Mouse (Mus musculus): ENCODE measurements at regions not wholly inside any gene's neighbourhood (a gene's known extent, or its start where the extent isn't known, plus 50 kb on each side); places are given as distances from the start of the nearest gene placed in this dataset.
A peak's percentile ranks its signal among the peaks of the same experiment; 100 is the strongest.

DNA sequence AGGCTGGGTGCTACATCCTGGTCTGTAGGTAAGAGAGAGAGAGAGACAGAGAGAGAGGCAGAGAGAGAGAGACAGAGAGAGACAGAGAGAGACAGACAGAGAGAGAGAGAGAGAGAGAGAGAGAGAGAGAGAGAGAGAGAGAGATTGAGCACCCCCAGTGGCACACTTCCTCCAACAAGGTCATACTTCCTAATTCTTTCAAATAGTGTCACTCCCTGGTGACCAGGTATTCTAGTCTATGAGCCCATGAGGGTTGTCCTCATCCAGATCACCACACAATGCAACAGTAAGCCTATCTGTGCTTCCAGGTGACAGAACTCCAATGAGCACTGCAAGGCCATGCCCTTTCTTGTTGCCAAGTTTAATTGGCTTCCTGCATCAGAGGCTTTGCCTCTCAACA, 129.0 kb upstream of the Jun start:
- DNase-seq (ENCODE audit: low spot score in 2 of 2): no peak

DNA sequence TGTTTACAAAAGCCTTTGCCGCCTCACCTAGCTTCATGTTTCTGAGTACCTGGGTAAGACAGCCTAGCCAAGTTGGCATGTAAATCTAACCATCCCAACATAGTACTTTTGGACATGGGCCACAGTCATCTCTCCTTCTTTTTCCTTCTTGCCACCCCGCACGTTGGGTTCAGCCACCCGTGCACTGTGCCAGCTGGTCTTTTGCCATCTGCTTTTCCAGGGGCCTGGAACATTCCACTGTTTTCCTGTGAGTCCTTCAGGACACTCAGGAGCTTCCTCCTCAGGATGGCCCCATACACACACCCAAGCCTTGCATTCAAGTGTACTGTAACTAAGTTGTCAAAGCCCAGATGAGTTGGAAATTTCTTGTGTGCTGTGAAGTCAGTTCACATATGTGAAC, 132.2 kb upstream of the Jun start:
- no peak for DNase-seq (ENCODE audit: low spot score in 2 of 2)

DNA sequence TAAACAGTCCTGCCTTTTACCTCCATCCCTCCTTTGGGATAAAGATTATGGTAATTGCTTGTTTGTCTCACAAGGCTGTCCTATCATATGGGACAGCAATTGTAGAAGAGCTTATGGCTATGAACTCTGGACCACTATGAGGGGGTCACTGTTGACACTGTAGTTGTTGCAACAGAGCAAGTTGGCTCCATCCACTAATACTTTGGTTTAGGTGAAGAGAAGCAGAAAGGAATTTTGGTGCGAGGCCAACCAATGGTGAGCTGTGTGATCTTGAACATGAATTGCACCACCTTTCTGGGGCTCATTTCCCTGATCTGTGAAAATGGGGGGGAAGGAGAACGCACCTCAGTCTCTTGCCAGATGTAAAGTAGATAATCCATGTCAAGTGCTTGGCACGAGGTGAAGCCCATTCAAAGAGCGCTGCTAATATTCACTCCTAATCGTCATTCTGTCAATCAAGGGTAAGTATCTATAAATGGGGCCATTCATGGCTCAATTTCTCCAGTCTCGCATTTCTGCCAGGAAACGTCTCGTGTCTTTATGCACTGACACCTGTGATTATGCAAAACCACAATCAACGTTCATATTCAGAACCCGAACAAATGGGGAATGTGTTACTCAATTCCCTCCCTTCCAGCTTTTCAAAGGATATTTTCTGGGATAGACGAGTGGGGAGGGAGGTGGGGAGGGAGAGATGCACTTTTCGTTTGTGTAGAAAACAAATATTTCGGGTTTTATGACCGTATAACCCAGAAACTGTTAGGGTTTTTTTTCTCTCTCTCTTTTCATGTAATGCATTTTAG, 133.3 kb upstream of the Jun start:
- DNase-seq (ENCODE audit: low spot score in 2 of 2): no peak

DNA sequence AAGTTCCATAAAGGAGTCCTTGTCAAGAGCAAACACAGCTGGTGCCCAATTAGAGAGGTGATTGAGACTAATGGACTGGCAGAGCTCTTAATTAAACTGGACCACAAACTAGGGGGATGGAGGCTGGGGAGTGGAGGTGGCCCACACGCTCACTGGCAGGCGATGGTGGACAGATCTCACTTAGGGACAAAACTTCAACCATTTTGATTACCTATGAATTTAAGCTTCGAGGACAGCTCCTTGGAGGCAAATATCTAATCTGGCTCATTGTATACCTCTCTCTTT, 133.8 kb upstream of the Jun start:
- no peak for DNase-seq (ENCODE audit: low spot score in 2 of 2)

DNA sequence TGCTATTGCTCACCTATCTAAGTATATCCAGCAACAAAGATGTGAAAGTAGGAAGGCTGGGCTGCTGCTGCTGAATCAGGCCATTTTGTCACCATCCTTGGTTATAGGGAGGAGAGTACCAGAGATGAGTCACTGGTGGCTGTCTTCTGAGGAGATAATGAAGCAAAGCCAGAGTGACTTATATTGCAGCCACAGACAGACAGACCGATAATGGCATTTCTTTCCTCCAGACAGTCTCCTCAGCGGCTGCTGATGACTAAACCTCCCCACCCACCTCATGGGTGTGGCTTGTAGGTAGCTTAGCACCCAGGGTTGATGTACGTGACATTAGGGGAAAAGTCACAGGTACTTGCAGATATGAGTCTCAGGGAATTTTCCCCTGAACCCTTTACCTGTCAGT, 136.1 kb upstream of the Jun start:
- no peak for DNase-seq (ENCODE audit: low spot score in 2 of 2)

DNA sequence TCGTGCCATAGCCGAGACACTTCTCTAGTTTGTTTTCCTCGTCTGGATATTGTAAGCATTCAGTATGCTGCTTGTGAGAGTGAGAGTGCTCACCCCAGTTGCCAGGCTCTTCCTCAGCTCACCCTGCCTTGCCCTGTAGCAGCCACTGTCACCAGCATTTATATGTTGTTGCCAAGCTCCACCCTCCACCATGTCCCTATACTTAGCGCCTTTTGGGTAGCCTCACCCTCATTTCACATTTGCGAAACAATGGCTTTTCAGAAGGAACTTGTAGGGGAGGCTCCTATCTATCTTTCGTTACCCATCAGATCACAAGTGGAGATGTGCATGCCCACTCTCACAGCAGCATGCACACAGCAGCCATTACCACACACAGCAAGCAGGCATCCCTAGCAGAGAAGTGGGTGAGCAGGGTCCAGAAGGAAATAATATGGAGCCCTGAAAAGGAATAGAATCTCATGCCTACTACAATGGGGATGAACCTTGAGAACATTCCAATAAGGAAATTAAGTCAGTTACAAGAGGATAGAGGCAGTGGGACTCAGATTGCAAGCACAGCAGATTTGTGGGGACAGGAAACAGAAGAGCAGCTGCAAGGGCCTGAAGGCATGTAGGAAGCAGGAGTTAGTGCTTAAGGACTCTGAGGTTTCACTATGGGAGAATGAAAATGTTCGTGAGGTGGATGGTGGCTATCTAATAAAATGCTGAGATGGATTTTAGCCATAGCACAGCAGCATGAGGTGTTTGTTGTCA, 139.8 kb upstream of the Jun start:
- DNase-seq (ENCODE audit: low spot score in 2 of 2): no peak

DNA sequence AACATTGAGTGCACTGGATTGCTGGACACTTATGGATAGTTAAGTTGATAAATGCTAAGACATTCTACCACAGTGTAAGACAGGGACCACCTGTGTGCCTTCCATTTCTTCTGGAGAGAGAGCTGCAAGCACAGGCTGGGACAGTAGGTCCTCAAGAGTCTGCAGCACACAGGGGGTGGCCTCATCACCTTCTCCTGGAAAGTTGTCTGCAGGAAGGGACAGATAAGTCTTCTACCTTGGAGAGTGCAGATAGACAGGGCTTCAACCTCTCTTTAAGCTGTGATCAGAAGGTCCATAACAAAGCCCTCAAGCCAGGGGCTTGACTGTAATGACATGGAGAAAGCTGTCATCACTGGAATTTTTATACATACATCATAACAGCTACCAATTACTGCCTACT, 140.5 kb upstream of the Jun start:
- DNase-seq (ENCODE audit: low spot score in 2 of 2): no peak

DNA sequence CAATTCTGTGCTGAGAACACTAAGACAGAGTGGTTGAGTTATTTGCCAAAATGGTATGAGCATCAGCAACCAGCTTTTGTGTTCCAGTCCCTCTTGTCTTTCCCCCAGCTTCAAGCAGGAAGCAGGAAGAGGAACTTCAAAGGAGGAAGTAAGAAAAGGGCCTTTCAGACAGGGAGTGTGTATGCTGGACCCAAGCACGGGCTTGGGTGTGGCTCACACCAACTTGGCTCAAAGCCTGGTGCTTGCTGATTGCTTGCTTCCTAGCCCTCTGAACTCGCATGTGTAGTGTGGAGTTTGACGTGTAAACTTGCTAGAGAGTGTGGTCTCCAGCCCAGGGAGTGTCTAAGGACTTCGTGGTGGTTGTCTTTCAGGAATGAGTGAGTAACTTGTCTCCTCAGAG, 141.0 kb upstream of the Jun start:
- DNase-seq (ENCODE audit: low spot score in 2 of 2): no peak

DNA sequence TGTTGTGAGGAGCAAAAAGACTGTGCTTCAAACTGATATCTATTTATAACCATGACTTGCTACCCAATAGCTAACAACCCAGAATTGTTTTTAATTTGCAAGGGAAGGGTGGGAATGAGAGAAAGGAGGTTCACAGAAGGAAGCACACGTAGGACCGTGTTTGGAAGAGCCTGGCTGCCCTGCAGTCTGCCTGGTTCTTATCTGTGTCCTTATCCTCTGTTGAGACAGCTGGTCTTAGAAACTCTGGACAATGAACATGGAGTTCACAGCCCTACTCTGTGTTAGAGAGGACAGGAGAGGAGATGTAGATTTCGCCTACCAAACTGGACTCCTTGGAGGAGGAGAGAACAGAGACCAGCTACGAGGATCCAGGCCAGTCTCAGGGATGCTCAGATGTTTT, 141.5 kb upstream of the Jun start:
- DNase-seq (ENCODE audit: low spot score in 2 of 2): no peak

DNA sequence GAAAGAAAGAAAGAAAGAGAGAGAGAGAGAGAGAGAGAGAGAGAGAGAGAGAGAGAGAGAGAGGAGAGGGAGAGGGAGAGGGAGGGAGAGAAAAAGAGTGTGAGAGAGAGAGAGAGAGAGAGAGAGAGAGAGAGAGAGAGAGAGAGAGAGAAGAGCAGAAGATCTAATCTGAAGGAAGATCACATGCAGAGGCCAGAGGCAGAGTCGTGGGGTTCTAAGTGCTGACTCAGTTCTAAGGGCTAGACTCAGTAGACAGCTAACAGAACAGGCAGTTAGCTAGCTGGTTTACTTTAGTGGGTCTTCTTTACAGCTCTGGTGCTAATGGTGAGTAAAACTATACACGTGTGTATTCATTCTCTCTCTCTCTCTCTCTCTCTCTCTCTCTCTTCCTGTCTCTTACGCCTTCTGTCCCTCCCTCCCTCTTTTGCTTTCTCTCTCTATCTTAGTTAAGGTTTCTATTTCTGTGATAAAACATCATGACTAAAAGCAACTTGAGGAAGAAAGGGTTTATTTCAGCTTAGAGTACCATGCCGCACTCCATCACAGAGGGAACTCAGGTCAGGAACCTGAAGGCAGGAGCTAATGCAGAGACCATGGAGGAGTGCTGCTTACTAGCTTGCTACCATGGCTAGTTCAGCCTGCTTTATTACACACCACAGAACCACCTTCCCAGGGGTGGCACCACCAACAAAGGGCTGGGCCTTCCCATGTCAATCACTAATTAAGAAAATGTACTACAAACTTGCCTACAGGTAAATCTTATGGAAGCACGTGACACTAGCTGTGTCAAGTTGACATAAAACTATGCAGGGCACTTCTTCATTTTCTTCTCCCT, 142.8 kb upstream of the Jun start:
- DNase-seq (ENCODE audit: low spot score in 2 of 2): no peak

DNA sequence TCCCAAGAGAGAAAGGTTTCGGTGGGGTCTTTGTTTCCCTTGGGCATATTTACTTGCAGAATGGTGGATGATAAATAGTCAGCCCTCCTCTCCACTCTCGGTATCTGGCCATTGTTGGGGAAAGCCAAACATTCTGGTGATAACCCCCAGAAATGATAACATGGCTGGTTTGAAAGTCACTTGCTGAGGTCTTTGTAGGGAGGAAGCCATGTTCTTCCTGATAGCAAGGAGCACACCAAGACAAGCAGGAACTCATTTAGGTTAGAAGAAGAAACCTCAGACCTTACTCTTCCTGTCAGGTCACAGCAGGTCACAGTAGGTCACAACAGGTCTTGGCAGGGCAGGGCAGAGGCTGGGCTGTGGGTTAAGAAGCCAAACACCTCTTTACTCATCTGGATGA, 144.1 kb upstream of the Jun start:
- DNase-seq (ENCODE audit: low spot score in 2 of 2): no peak

DNA sequence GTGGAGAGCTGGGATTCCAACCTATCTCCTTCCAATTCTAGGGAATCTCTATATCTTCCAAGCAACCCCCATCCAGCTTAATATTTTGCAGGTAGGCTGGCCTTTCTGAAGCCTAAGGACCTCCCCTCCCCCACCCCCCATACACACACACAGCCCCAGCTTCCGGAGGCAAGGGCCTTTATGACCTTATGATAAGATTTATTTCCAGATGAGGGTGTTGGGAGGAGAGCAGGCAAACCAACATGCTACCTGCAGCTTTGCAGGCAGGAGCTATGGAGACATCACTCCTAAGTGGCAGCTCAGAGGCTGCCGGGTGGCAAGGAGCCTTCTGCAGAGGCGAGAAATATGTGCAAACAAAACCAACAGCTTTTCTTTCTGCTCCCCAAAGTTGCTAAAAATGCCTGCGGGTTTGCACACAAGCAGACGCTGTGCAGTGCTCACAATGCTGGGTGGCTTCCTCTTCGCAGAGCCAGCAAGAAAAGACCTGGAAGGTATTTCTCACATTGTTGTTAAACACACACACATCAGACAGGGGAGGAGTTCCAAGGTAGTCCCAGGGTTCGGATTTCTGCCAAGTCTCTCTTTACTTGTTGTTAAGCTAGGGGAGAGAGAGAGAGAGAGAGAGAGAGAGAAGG, 145.2 kb upstream of the Jun start:
- DNase-seq (ENCODE audit: low spot score in 2 of 2): no peak

DNA sequence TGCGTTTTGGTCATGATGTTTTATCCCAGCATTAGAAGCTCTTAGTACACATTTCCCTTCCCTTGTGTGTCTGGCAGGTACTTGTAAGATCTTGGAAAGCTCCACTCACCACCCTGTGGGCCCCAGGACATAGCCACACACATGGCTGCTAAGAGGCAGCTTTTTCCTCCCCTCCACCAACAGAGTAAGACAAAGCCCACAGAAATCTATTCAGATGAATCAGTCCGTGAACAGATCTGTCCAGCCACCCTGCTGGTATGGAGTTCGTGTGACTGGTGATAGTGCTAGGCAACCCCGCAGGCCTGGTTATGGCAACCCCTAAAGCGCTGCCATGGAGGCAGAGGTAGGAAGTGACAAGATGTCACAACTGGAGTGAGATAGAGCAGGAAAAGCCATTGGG, 147.4 kb upstream of the Jun start:
- DNase-seq (ENCODE audit: low spot score in 2 of 2): no peak

DNA sequence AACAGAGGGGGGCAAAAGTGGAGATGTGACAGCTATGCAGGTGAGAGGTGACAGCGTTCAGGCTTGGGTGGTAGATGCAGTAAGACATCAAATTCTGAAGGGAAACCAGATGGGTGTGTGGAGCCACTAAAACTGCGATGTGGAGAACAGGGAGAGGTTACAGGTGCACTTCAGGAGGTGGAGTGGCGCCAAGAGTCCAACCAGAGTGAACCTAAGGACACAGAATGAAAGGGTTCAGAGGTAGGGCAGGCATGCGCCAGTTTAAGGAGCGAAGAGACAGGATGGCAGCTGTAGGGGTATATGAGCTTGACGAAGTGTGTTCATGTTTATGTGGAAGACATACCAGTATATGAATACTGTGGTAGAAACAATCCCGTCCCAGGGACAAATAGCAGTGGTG, 148.1 kb upstream of the Jun start:
- no peak for DNase-seq (ENCODE audit: low spot score in 2 of 2)

DNA sequence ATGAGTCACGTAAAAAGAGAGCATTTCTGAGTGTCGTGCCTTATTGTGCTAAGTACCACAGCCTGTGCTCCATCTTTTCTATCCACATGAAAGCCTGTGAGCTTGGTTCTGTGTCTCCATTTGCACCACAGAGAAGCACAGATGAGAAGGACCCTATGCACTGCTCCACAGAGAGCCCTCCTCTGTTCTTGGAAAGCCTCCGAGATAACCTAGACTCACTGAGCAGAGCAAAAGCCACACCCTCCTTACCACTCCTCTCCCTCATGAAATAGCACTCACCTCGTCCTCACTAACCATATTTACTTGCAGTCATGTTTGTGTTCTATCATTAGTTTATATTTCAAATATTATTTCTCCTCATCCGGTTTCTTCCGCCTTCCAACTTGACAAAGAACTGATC, 150.5 kb upstream of the Jun start:
- DNase-seq (ENCODE audit: low spot score in 2 of 2): no peak

DNA sequence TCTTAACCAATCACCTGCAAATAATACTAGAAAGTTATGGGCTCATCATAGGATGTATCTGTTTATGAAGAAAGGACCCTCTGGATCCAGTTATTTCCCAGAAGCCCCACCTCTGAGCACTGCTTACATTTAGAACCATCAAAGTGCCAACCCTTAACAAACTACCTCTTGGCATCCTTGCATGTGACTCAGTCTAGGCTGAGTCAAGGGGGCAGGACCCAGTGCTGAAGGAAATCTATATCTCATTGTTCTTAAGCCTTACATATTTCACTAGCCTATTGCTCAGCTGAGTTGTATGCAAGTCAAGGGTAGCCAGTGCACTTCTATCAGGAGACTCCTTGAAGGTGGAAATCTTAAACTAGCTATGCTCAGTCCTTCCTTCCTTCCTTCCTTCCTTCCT, 151.6 kb upstream of the Jun start:
- DNase-seq (ENCODE audit: low spot score in 2 of 2): no peak

DNA sequence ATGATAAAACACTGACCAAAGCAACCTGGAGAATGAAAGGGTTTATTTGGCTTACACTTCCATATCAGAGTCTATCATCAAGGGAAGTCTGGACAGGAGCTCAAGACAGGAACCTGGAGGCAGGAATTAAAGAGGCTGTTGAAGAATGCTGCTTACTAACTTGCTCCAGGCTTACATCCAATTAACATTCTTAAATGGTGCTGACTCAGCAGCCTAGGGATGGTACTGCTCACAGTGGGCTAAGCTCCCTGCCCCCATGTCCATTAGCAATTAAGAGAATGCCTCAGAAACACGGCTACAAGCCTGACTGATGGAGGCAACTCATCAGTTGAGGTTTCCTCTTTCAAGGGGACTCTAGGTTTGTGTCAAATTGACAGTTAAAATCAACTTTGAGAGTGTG, 153.3 kb upstream of the Jun start:
- no peak for DNase-seq (ENCODE audit: low spot score in 2 of 2)

DNA sequence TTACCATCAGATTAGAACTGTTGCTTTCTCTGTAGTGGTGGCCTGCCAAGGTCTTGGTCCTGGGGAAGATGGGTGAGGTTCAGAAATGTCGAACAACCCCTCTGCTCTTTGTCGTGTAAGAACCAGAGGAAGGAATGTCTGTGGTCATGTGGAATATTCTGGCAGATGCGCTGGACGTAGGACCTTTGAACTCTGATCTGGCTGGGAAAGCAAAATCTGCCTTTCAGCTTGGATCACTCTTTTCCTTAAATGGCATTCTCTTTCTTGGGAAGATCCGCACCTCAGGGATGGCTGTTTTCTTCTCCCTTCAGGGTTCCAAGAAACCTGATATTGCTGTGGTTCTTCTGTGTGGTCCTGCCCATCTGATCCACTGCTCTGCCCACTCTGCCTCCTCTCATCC, 155.8 kb upstream of the Jun start:
- DNase-seq (ENCODE audit: low spot score in 2 of 2): no peak

DNA sequence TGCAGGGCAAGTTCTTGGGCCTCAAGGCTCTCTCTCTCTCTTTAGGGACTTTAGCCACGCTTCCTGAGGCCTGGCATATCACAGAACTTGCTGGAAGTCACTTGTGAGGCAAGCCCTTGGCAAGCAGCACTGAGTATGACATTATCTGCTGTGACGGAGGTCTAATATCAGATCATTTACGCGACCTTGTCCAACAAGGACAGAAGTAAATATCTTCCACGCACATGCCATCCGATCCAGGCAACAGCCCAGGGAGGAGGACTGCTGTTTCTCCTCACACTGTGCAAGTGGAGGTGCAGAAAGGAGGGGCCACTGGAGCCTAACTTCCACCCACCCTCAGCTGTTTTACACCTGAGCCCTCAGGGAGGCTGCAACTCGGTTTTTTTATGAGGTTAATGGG, 156.8 kb upstream of the Jun start:
- peak in 1 of 2 experiments; percentile 31 for DNase-seq (ENCODE audit: low spot score in 2 of 2)

DNA sequence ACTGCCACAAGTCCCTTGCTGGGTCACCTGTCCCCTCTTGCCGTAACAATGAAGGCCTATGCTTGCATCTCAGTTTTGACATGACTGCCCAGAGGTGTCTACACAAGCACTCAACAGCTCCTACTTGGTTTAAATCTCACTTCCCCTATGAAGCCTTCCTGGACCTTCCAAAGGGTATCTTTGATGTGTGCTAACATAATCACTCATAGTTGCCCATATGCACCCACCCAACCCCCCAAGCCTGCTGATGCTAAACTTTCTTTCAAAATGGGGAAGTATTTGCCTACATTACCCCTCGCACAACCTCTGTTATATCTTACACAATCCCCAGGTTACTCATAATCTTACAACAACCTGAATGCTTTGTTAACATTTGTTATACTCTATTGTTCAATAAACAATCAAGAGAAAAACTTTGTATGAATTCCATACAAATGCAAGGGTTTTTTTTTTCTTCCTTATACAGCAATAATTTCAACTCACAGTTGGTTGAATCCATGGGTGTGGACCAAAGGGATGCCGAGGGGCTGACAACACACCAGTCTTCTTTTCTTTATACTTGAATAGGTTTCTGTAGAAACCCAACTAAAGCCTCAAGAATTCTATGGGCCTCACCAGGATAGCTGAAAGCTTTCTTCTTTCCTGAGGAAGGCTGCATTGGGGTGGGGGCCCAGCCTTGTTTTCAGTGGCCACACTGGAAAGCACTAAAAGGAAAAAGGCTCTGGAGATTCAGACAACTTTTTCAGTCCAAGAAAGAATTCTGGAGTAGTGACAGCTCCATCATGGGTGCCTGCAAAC, 157.5 kb upstream of the Jun start:
- no peak for DNase-seq (ENCODE audit: low spot score in 2 of 2)

DNA sequence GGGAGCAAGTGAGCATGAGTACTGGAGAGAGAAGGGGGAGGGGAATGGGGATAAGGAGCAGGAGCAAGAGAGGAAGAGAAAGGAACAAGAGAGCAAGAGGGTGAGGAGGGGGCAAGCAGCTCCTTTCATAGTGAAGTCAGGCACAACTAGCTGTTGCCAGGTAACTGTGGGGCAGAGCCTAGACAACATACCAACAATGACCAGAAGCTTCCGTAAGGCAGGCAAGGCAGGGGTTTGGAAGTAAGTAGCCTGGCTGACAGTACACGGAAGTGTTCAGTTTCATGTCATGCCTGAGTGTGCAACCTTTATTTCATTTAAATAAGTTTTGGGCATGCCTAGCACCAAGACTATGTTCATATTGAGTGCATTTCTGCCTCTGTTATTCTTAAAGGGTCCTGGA, 160.5 kb upstream of the Jun start:
- no peak for DNase-seq (ENCODE audit: low spot score in 2 of 2)

All from adrenal gland, adult 18-20 months (tissue).